Mouse (Mus musculus): Measurements from ENCODE around the gene Nr6a1.

The Nr6a1 gene

DNA sequence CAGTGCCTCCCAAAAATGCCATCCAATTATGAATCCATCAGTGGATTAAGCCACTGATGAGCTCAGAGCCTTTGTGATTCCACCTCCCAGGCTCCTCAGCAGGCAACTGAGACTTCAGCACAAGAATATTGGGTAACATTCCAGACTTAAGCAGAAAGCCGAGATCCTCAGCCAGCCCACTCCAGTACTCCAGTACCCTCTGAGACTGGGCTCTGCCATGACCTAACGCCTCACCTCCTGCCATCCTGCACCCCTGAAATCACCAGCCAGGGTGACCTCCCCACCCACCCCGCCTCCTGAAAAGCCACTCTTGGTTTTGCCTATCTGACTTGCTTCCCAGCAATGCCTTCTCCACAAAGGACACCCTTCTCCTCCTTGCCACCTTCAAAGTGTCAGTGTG lies 9.9 kb upstream of the Nr6a1 start:
- in situ Hi-C loops (cut with MseI, MboI) = no loop called here

DNA sequence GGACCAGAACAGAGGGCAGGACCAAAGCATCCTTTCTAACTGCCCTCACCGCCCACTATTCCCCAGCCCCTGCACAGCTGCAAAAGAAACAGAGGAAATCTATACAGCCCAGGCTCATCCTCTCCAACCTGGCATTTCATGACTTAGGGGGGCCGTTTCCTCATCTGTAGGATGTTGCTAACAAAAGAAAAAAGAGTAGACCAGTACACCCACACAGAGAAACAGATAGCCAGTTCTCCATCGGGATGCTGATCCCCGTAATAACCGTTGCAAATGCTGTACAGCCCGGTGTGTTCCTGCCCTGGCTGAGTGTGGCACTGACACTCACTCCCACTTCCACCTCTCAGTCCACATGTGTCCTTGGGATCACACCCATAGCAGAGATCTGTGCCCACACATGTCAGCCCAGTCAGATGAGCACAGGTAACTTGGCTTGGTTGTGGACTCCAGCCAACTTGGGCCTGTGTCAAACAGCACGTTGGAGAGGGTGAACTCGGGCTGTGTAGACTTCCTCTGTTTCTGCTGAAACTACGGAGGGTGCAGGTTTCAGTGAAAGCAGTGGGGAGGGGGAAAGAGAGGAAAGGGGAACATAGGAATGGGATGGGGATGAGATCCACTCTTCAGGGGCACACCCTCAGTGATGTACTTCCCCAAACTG lies 9.4 kb upstream of the Nr6a1 start:
- in situ Hi-C loops (cut with MseI, MboI) = no loop called here

DNA sequence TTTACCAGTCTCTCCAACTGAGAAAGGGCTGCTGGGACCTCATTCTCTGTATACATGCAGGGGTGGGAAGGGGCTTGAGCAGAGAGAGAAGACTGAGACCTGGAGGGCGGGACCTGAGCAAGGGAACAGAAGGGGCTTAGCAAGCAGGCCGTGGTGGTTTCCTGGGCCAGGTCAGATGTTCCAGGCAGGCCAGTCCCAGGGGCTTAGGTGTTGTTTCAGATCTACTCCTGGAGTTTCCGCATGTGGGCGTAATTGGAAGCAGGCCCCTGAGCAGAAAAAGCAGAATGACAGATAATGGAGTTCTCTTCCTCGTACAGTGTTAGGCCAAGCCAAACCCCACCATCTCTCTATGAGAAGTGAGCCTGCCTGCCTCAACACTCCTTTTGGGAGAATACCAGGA lies 7.4 kb upstream of the Nr6a1 start:
- in situ Hi-C loops (cut with MseI, MboI) = no loop called here

DNA sequence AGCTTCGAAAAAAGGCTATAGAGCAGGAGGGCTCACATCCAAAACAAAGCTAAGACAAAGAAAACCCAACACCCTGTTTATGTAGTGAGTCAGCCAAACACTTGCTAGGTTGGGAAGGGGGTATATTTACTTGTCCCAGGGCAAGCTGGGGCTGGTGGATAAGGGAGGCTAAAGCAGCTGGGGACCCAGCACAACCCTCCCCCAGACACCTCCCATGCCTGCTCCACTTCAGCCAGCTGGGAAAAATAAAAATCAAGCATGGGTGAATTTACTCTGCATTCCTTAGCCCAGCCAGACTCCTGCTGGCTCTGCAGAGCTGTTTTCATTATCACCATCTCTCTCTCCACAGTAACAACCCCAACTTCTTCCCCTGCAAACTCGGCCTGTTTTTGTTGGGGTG lies 6.4 kb upstream of the Nr6a1 start:
- in situ Hi-C loops (cut with MseI, MboI) = no loop called here

DNA sequence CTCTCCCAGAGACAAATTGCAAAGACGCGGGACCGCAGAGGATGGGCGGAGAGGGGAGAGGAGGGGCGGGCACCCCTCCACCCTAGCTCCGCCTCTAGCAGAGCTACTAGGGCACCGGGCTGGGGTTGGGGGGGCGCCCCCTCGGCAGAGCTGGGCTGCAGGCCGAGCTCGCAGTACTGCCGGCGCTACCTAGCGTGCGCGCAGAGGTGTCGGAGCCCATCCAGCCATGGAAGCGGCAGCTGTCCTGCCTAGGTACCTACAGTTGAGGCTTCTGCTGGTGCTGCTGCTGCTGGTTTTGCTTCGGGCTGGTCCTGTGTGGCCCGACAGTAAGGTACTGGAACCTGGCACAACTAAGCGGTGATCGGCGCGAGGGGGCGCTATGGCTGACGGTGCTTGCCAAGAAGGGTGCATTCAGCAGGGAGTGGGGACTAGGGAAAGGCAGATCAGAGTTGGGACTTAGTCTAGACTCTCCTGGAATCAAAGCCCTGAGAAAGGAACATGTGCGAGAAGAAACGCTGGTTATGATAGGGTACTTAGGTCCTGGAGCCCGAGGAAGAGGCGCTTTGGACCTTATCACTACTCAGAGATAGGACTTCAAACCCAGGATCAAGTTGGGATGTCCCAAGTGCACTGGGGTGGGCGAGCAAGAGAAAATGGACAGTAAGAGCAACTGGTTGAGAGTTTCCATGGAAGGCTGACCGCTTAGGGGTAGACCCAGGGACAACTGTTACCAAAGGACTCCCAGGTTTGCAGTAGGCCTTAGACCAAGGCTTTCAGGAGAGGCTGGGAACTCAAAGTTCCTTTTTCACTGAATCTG lies 4.6 kb upstream of the Nr6a1 start, which contains the start of gene Olfml2a:
Gene Olfml2a (plus strand): TSS at position 128 of the 817 bp plus-strand sequence.
- in situ Hi-C loops (cut with MseI, MboI) = no loop called here

DNA sequence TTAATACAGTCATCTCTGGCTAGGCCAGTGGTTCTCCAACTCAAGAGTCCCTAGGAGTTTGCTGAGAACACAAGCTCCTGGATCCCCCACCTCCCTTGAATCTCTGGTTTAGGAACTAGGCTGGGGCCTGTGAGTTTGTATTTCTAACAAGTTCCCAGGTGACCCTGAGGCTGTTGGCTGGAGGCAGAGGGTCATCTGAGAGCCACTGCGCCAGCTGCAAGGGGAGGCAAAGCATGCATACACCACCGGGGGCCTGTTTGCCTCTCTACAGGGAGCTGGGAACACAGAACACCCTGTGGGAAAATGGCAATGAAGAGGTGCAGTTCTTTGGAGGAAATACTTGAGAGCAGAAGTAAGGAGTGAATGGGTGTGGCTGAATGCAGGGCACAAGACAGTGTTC lies 2.8 kb upstream of the Nr6a1 start:
- in situ Hi-C loops (cut with MseI, MboI) = no loop called here

DNA sequence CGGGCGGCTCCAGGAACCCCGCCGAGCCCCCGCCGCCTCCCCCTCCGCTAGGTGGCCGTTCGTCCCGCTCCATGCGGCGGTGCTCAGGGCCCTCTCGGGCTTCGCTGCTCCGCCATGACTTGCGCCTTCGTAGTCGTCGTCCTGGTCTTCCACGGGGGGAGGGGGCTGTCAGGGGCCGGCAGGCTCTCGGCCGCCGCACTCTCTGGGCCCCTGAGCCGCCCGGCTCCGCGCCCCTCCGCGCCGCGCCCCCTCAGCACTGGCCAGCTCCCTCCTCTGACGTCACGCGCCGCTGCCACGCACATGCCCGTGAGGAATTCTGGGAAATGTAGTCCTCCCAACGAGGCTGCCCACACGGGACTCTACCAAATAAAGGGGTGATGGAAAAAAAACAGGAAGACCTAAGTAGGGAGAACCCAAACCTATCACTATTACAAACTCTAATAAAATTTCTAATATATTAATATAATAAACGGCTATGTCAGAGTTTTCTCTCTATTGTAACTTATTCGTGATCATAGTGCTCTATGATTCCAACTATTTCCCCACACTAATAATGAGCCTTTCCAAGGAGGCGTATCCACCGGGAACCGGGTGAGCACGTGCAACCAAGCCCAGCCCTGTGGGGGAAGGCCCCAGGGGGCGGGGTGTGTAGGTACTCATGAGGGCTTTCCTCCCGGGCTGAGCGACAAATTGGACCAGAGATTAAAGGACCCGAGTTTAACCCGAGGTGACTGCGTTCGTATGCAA lies 1.2 kb downstream of the Nr6a1 start:
- in situ Hi-C loops (cut with MseI, MboI) = loop anchor here (5.0 kb wide), 1 partner anchor 71 kb away; the partner anchor contains the start of gene Wdr38 (in 2 of the 2)

DNA sequence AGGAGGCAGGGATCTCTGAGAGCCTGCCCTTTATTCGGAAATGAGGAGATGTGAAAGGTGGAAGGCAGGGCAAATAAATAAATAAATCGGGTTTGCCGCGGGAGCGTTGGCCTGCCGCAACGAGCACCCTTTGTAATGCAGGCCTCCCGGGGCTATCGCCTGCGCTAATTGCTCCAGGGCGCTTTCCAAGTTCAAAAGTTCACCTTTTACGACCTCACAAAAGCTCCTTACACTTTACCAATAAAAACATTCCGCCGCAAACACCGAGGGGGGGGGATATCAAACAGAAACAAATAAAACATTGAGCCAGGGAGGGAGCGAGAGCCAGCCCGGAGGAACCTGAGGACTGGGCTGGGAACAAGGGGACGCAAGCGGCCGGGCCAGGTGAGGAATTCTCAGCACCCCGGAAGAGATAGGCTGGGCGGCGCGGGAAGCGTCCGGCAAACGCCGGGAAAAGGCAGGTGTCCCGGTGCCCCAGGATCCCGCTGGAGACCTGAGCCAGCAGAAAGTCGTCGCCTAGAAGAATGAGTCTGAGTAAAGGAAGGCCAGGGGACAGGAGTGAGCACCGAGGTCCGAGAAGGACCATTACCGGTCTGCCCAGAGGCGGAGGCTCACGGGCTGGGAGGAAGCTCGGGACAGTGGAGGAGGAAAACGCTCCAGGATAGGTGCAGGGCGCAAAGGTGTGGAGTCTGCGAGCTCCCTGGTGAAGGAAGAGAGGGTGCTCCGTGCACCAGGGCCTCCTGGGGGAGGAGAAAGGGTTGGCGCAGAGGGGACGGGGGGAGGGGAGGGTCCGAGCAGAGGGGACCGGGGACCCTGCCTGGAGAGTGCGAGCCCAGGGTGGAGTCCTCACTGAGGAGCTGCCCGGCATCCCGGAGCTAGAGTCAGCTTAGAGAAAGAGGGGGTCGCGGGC lies 2.1 kb downstream of the Nr6a1 start:
- in situ Hi-C loops (cut with MseI, MboI) = loop anchor here (5.0 kb wide), 1 partner anchor 72 kb away; the partner anchor contains the start of gene Wdr38 (in 2 of the 2)

DNA sequence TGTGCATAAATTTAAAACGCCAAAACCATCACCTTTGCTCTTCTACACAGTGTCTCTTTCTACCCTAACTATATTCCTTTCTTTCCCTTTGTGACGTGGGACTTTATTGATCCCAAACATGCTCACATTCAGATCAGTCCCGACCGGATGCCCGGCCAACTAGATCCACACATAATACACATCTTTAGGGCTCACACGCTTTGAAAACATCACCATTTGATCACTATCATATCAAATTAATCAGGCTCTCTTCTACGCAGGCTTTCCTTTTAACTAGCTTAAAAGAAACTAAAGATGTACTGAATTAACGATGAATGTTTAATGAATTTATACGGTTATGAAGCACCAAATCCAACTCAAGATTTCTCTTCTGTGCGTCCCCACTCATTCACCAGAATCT lies 2.9 kb downstream of the Nr6a1 start:
- in situ Hi-C loops (cut with MseI, MboI) = no loop called here

DNA sequence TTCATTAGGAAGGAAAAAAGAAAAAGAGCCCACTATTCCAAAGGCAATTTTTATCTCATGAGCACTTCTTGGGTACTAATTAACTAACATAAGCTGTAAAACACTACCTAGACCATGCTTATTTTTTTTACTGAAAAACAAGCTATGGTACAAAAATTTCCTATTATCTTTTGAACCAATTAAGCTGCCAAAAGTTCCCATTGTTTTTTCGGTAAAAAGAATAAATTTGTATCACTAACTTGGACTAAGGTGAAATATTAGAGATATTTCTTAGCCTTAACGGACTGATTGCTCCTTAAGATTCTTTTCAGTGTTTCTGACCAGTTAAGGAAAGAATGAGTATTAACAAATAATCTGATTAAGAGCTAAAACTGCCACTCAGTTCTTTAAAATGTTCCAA lies 3.6 kb downstream of the Nr6a1 start:
- in situ Hi-C loops (cut with MseI, MboI) = no loop called here

DNA sequence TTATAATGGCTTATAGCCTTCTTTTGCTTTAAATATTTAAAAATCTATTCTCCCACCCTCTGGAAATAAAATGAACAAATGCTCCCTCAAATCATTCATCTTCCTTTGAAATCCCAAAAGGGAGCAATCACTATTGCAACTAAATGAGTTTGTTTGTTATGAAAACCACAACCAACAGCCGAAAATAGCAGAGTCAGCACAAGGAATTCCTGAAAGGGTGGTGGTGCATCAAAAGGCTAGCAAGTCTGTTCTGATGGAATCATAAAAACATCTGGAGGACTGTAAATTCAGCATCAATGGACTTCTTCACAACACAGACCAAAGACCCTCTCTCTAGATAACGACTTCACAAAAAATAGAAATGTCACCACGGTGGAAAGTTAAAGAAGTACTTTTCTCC lies 4.0 kb downstream of the Nr6a1 start:
- in situ Hi-C loops (cut with MseI, MboI) = no loop called here

DNA sequence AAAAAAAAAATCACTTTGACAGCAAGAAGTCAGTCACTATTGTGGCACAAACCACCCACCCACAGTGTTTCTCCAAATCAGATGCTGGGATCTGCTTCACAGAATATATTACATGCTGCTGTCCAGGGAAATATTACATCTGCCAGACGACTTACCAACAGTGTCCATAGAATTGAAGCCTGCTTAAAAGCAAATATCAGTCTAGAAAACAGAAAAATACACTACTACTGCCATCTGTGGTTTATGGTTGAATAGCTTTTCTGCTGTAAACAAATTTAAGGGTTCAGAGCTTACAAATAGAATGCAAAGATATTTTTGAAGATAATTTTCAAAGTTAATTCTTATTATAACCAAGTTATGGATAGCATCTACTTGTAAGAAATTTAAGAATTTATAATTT lies 6.1 kb downstream of the Nr6a1 start:
- in situ Hi-C loops (cut with MseI, MboI) = no loop called here

DNA sequence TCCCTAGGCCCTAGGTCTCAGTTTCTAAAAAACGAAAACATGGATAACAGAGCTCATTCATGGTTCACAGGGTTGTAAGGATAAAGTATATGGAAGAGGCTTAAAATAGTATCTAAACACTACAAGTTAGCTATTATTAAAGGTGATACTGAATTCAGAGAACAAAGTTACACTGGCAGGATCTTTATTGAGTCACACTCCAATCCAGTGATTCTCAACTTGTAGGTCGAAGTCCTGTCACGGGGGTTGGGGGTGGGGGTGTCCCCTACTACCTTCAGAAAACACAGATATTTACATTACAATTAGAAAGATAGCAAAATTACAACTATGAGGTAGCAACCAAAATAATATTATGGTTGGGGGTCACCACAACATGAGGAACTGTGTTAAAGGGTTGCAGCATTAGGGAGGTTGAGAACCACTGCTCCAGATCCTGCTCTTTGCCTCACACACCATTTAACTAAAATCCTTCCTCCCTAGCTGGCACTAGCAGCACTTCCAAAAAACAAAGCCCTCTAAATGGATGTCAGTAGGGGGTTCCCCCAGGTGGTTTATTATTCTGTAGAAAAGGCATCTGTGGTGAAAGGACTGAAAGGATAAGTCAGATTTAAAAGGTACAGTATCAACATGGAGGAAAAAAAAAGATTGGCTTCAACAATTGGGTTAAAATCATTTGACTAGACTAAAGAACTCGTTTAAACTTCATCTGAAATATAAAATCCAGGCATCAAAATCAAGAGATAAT lies 10.4 kb downstream of the Nr6a1 start:
- in situ Hi-C loops (cut with MseI, MboI) = no loop called here

DNA sequence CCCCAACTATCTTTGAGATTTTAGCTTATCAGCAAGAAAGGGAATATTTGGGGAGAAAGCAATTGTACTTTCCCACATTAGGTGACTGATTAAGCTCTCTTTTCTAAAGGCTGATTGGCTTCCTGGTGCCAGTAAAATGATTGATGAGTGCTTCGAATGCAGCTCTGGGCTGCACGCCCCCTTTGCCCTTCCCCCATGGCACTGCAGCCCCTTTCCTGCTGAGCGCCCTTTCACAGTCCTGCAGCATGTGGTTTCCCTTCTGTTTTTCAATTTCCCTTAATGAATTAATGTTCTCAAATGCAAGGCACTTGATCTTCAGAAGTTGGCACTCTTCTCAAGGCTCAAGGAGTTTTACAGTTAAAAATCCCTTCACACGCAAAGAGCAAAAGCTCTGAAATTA lies 12.5 kb downstream of the Nr6a1 start:
- in situ Hi-C loops (cut with MseI, MboI) = no loop called here

DNA sequence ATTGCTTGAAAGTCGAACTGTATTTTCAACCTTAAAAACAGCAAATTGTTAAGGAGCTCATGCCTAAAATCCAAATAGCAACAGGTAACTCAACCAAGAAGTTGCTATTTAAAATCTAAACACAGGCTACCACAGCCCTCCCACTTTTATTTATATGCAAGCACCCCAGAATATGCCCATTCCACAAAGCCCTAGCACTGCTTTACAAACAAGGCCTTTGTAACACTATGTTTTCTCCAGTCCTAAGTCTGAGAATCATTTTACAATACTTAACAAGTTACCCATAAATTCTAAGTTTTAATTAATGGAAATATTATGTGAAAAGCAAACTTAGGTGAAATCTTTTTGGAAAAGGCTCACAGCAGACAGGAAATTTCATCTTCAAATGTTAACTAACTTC lies 13.0 kb downstream of the Nr6a1 start:
- in situ Hi-C loops (cut with MseI, MboI) = no loop called here

DNA sequence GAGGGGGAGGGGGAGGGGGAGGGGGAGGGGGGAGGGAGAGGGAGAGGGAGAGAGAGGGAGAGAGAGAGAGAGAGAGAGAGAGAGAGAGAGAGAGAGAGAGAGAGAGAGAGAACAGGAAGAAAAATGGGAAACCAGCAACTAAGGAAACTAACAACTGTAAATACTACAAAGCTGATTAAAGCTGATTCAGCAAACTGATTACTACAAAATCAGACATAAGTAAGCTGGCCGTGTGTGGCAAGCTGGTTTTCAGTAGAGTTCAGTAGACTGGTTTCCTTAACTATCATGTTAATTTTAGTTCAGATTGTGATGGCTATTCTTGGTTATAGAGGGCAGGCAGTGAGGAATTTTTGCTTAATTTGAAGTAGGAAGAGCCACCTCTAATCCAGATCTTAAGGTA lies 18.9 kb downstream of the Nr6a1 start:
- in situ Hi-C loops (cut with MseI, MboI) = no loop called here

DNA sequence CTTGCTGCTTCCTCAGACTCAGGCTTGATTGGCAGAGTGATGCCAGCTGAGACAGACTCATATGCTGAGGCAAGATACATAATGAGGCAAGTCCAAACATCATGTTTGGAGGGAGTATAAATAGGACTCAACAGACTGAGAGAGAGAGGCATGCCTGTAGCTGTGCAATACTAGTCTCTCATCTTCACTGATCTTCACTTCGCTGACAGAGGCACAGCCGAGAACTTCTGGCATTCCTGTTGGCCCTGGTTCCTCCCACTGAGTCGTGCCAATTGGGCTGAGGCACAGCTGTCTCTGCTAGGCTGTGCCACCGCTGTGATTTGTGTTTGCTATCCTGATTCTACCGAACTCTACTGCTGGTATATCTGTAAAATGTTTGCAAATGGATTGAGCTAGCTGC lies 21.4 kb downstream of the Nr6a1 start:
- in situ Hi-C loops (cut with MseI, MboI) = no loop called here

DNA sequence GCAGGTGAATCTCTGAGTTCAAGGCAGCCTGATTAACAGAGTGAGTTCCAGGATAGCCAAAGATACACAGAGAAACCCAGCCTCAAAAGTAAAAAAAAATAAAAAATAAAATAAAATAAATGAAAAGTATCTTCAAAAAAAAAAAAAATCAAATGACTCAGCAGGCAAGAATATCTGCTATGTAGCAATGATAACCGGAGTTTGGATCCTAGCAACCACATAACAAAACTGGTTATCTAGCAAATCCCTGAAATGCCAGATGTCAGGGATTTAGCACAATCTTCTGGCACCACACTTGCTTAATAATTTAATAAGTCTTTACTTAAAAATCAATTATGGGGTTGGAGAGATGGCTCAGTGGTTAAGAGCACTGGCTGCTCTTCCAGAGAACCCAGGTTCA lies 23.2 kb downstream of the Nr6a1 start:
- in situ Hi-C loops (cut with MseI, MboI) = no loop called here

DNA sequence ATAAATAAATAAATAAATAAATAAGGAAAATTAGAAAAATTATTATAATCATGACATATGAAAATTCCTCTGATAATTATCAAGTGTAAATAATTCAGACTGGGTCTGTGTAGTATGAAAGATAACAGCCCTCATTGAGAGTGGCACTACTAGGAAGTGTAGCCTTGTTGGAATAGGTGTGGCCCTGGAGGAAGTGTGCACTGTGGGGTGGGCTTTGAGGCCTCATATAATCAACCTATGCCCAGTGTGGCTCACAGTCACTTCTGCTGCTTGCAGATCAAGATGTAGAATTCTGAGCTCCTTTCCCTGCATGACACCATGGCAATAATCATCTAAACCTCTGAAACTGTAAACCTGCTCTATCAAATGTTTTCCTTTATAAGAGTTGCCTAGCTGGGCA lies 24.6 kb downstream of the Nr6a1 start:
- in situ Hi-C loops (cut with MseI, MboI) = no loop called here

DNA sequence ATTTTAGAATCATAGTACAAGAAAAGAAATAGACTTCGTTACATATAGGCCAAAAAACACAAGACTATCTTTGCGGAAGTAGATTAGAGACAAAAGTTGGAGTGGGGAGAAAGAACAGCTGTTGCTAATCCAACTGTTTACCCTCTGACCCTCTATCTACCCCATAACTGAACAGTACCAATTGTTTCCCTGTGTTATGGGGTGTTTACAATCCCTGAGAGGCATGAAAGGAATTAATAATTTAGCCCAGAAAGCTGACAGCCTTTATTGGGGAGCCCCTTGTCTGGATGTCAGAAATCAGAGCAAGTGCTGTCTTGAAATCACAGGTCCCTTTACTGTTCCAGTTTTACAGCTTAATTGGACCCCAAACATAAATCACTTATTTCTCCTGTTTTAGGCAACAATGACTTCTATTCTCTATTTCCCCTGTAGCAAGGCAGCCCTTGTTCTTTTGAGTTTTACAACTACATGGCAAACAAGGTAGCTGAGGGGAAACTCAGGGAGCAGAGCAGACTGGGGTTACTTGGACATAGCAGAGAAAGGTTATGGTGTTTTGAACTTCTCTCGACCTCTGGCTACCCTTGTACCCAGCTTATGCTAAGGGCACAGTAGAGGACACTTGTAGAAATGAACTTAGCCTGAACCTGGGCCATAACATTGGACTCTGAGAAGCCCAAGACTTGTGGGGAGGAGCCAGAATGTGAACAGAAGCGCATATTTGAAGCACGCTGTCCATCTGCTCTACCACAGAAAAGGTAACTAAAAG lies 46.4 kb downstream of the Nr6a1 start:
- in situ Hi-C loops (cut with MseI, MboI) = no loop called here
